Mouse (Mus musculus) liver, embryonic 11.5 days (tissue): ENCODE results near the gene Olfr465-ps1. TPM values are rescaled to one million over a fixed set of nuclear protein-coding genes. Genes with fewer than 3 reads are reported as not detected.
A peak's percentile ranks its signal among the peaks of the same experiment; 100 is the strongest.

Experiments used
- ATAC-seq: fragments of 200-750 bp; cut with Nextera tagmentation; replicated peaks from 2 replicates; pipeline ENCODE4 v1.8.0; 2017; ENCODE audit warnings: moderate number of reproducible peaks, mild to moderate bottlenecking, moderate TSS enrichment, moderate library complexity; ENCODE audit not compliant: low FRiP score
- DNase-seq: peaks from one replicate; pipeline ENCODE4 v3.0.0-alpha.2; 2017; ENCODE audit warnings: low spot score
- H3K27ac ChIP-seq: fragments of 300-500 bp; sonication (generic); 2 replicates; pipeline ENCODE4 v1.5.1; 2014; ENCODE audit warnings: mild to moderate bottlenecking, low read depth, low read length, control low read depth
- H3K27me3 ChIP-seq: fragments of 300-500 bp; sonication (generic); replicated peaks from 2 replicates; pipeline ENCODE4 v1.6.1; 2014; ENCODE audit warnings: low read length, mixed read lengths; ENCODE audit not compliant: control insufficient read depth, insufficient read depth
- H3K36me3 ChIP-seq: fragments of 300-500 bp; sonication (generic); 2 replicates; pipeline ENCODE4 v1.6.1; 2014; ENCODE audit warnings: mild to moderate bottlenecking, low read length, moderate library complexity, mixed read lengths; ENCODE audit not compliant: control insufficient read depth, insufficient read depth
- H3K4me1 ChIP-seq: fragments of 300-500 bp; sonication (generic); replicated peaks from 2 replicates; pipeline ENCODE4 v1.6.1; 2014; ENCODE audit warnings: low read length, mixed read lengths; ENCODE audit not compliant: control insufficient read depth, insufficient read depth
- H3K4me2 ChIP-seq: fragments of 300-500 bp; sonication (generic); 2 replicates; pipeline ENCODE4 v1.6.1; 2014; ENCODE audit warnings: mild to moderate bottlenecking, control low read depth, moderate library complexity
- H3K4me3 ChIP-seq: fragments of 300-500 bp; sonication (generic); 2 replicates; pipeline ENCODE4 v1.5.1; 2014; ENCODE audit warnings: low read depth, low read length, control low read depth
- H3K9ac ChIP-seq: fragments of 300-500 bp; sonication (generic); 2 replicates; pipeline ENCODE4 v1.6.1; 2014; ENCODE audit warnings: low read depth, low read length, control low read depth
- H3K9me3 ChIP-seq: fragments of 300-500 bp; sonication (generic); 2 replicates; pipeline ENCODE4 v1.6.1; 2016; ENCODE audit warnings: low read length, inconsistent platforms, mixed read lengths; ENCODE audit not compliant: control insufficient read depth
- WGBS: fragments of 180-500 bp; shearing (Covaris S2); extraction: QIAGEN DNeasy Blood & Tissue Kit; methylation state at CpG from one replicate; pipeline ENCODE4 v1.1.7; 2014; 5-methylcytosine and 5-hydroxymethylcytosine counted together
- polyA plus RNA-seq: library from polyadenylated mRNA; unstranded; fragments of >200 nt; fragmentation: Nextera tagmentation; extraction: Ambion mirVana; gene quantifications from 2 replicates; pipeline ENCODE4 v1.2.1, GENCODE M21; 2014

The Olfr465-ps1 gene
- polyA plus RNA-seq, 1 experiment from 2014 or later = not detected

DNA sequence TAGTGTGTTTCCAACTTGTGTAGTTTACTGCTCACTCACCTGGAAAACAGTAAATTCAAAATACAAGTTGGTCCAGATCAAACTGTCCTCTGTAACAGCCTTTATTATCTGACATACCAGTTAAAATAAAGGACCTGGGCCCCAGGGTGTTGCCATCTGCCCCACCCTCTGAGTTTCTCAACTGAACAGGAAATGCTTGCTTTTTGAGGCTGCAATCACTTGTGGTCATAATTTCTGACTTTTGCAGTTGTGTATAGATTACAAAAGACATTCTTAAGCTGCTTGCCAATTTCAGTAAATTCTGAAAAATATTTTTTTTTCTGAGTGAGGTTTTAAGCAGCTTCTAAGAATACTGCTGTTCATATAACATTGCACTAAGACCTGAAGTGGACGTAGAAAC lies 15.8 kb upstream of the Olfr465-ps1 start:
- DNase-seq = no peak
- no peak overlapping the region for H3K9ac ChIP-seq
- no peak overlapping the region for H3K4me3 ChIP-seq
- H3K4me1 ChIP-seq = peaks cover 2% of the 10 kb centered on the region; the same call in 1 of the 2 replicates
- 70% methylated on average over 1 of the region's 1 CpGs for WGBS
- no peaks in the 10 kb centered on the region; the same call in 1 of the 2 replicates for H3K9me3 ChIP-seq
- H3K27ac ChIP-seq = peak overlapping the region; percentile 64
- peak overlapping the region; percentile 12 for H3K4me2 ChIP-seq
- H3K27me3 ChIP-seq = no peaks in the 10 kb centered on the region
- peak; percentile 88 for ATAC-seq
- no peaks in the 10 kb centered on the region for H3K36me3 ChIP-seq

- no peaks in the 10 kb centered on the region; the same call in 1 of the 2 replicates for H3K4me1 ChIP-seq
- H3K4me3 ChIP-seq = no peak overlapping the region
- H3K27ac ChIP-seq = no peak overlapping the region
- no peak overlapping the region for H3K9ac ChIP-seq
- no peaks in the 10 kb centered on the region for H3K9me3 ChIP-seq
- no peaks in the 10 kb centered on the region for H3K27me3 ChIP-seq
- WGBS = 49% methylated on average over 3 of the region's 3 CpGs
- peak; percentile 61; the same call in 1 of the 2 replicates for ATAC-seq
- H3K4me2 ChIP-seq = no peak overlapping the region
- no peak for DNase-seq
- no peaks in the 10 kb centered on the region for H3K36me3 ChIP-seq
These were observed 10.6 kb upstream of the Olfr465-ps1 start for GRCm38 (mm10) chr13:65127063-65127847.

- DNase-seq (no peak), ATAC-seq (no peak)
- Histone ChIP-seq H3K4me3 (no peak within 1 kb of the TSS), H3K36me3 (no peaks in the 10 kb centered on the region), H3K9ac (no peak within 1 kb of the TSS), H3K4me1 (no peaks in the 10 kb centered on the region), H3K9me3 (no peaks in the 10 kb centered on the region), H3K27ac (no peak within 1 kb of the TSS), H3K27me3 (no peaks in the 10 kb centered on the region), H3K4me2 (no peak within 1 kb of the TSS)
- WGBS = 63% methylated on average over 1 of the region's 1 CpGs
These were observed 12.1 kb downstream of the Olfr465-ps1 start, which contains the start of gene Olfr466 for GRCm38 (mm10) chr13:65149940-65150339. TSS of gene Olfr466 (plus strand) at chr13:65150240.

DNA sequence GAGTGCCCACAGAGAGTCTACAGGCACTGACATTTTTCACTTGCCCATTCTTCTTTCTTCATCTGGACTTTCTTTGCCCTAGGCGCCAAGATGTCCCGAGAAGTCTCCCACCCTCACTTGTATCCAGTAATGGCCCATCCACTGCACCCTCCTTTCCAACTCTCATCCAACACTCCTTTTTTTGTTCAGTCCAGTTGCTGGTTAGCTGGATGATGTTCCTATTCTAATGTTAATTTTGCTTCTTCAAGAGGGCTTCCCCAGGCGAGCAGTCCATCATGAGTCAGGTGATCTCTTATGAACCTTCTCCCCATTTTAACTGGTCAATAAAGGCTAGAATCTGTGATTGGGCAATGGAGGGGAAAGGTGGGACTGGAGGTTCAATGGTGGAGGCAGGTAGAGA lies 36.2 kb downstream of the Olfr465-ps1 start:
- Histone ChIP-seq H3K4me3 (no peak overlapping the region), H3K4me2 (no peak overlapping the region), H3K9me3 (no peaks in the 10 kb centered on the region), H3K27ac (no peak overlapping the region), H3K9ac (no peak overlapping the region), H3K27me3 (no peaks in the 10 kb centered on the region), H3K36me3 (no peaks in the 10 kb centered on the region), H3K4me1 (no peaks in the 10 kb centered on the region)
- DNase-seq (no peak), ATAC-seq (no peak)
- 70% methylated on average over 3 of the region's 3 CpGs for WGBS

DNA sequence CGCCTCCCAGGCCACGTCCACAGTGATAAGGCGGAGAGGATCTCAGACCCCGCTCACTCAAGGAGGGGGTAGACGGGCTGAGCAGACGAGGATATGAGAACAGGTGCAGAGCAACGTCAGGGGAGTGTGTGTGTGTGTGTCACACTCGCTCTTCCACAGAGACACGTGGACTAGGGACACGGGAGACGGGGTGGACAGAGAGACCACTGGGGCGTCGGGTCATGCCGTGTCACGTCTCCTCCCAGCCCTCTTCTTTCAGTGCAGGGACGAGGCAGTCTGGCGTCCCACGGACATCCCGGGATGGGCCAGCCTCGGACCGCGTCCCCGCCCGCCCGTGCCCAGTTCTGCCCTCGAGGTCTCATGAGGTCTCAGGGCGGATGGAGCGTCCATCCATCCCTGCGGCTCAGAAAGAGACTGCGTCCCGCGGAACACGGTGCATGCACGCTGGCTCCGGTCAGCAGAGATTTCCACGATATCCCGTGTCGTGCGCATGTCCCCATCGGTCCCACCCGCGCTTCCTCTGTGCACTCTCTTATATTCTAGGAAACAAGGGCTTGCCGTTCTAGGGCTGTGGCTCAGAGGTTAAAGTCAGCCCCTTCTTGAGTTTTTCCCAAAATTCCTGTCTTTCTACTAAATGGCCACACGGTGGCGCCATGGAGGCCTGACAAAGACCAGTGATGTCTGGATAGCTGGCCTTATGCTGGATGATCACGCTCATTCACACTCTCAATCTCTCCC lies 38.0 kb downstream of the Olfr465-ps1 start:
- WGBS = 15% methylated on average over 46 of the region's 46 CpGs
- Histone ChIP-seq H3K9ac (no peak overlapping the region), H3K36me3 (no peaks in the 10 kb centered on the region), H3K4me2 (peak overlapping the region; percentile 67), H3K4me3 (peak overlapping the region; percentile 35), H3K27ac (no peak overlapping the region), H3K27me3 (no peaks in the 10 kb centered on the region), H3K9me3 (no peaks in the 10 kb centered on the region; the same call in 1 of the 2 replicates), H3K4me1 (no peaks in the 10 kb centered on the region)
- DNase-seq (peak; percentile 33), ATAC-seq (peak; percentile 64)

- H3K9me3 ChIP-seq = no peaks in the 10 kb centered on the region; the same call in 1 of the 2 replicates
- no peak overlapping the region for H3K9ac ChIP-seq
- ATAC-seq = 0 out of 2 replicates have a peak, but pooled peaks have one; percentile 32
- 42% methylated on average over 15 of the region's 15 CpGs for whole genome bisulfite sequencing
- H3K4me1 ChIP-seq = no peaks in the 10 kb centered on the region
- no peaks in the 10 kb centered on the region for H3K36me3 ChIP-seq
- no peak overlapping the region for H3K4me3 ChIP-seq
- H3K27ac ChIP-seq = no peak overlapping the region
- no peaks in the 10 kb centered on the region for H3K27me3 ChIP-seq
- no peak overlapping the region for H3K4me2 ChIP-seq
- DNase-seq = no peak
These were observed 38.7 kb downstream of the Olfr465-ps1 start for GRCm38 (mm10) chr13:65176472-65177091.

Other genes starting within 250 kb of the Olfr465-ps1 start
- 0.07 and 0.08 TPM in 2 replicates for gene Cntnap3, start 234.1 kb upstream of the Olfr465-ps1 start, polyA plus RNA-seq
- not detected in 2 replicates for gene Spata31, start 220.7 kb upstream of the Olfr465-ps1 start, polyA plus RNA-seq
- gene Spata31d1c, start 105.0 kb upstream of the Olfr465-ps1 start, polyA plus RNA-seq = not detected in 2 replicates
- not detected in 2 replicates for gene Prss47, start 85.3 kb upstream of the Olfr465-ps1 start, polyA plus RNA-seq
- gene Mfsd14b, start 25.1 kb upstream of the Olfr465-ps1 start, polyA plus RNA-seq = 68.1 and 78.1 TPM in 2 replicates
- gene Olfr466, start 12.2 kb downstream of the Olfr465-ps1 start, polyA plus RNA-seq = not detected in 2 replicates
- not detected in 2 replicates for gene Nlrp4f, start 67.9 kb downstream of the Olfr465-ps1 start, polyA plus RNA-seq
- not detected in 2 replicates for gene Gm10775, start 121.5 kb downstream of the Olfr465-ps1 start, polyA plus RNA-seq
- gene Zfp369, start 140.7 kb downstream of the Olfr465-ps1 start, polyA plus RNA-seq = 11.3 and 11.4 TPM in 2 replicates